In the genomic region with DNA sequence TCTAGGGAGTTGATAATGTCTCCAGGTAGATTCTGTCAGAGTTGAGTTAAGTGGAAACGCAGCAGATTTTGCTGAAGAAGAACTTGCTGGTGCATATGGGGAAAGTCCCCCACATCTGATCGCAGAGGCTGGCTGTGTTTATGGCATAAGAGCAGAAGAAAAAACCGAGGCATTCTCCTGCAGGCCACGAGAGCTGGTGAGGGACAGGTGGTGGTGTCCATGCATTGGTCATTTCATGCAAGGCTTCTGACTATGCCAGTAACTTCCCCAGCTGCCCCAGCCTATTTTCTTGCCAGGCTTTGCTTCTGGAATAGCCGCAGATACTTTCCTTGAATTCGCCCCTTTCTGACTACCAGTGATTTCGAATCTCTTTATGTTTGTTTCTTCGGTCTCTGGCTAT, we compare ENCODE assay signal across 26 mouse cellular contexts. TPM values are rescaled to one million over a fixed set of nuclear protein-coding genes. Genes with fewer than 3 reads are reported as not detected.
DNase-seq lines count a peak whose midpoint lies in the region; ATAC-seq and TF ChIP-seq lines count a peak whose summit lies in the region.
"Had no signal": no experiment of that assay in that cellular context is flagged by ENCODE, and none has a peak within 500 bp of the region (broad histone marks: within the 10 kb centered on the region; RNA-seq: fewer than 3 reads in every experiment).

No protein-coding gene starts in this region.

- H3K4me3 ChIP-seq in forebrain, embryonic 11.5 days (ENCODE audit: low read depth, low read length) = no peak overlapping the region
- no peak overlapping the region for H3K4me3 ChIP-seq in forebrain, embryonic 16.5 days (replicated peaks; ENCODE audit: low read length)
- no peak overlapping the region for H3K4me3 ChIP-seq in gastrocnemius, adult 2 months
- H3K4me3 ChIP-seq in midbrain, embryonic 11.5 days (ENCODE audit: low read depth, low read length) = no peak overlapping the region
- H3K4me3 ChIP-seq in midbrain, embryonic 10.5 days = no peak overlapping the region
- H3K4me3 ChIP-seq in myocyte = no peak overlapping the region

- no peaks in the 10 kb centered on the region for H3K27me3 ChIP-seq in forebrain, embryonic 11.5 days (ENCODE audit: control insufficient read depth, insufficient read depth, low read length)
- H3K27me3 ChIP-seq in forebrain, embryonic 16.5 days (replicated peaks; ENCODE audit: control insufficient read depth, insufficient read depth, low read length) = no peaks in the 10 kb centered on the region
- no peaks in the 10 kb centered on the region; the same call in none of the 2 replicates for H3K27me3 ChIP-seq in midbrain, embryonic 11.5 days (ENCODE audit: control insufficient read depth, insufficient read depth, low read length)
- H3K27me3 ChIP-seq in midbrain, embryonic 10.5 days (ENCODE audit: low read depth, poor library complexity, severe bottlenecking) = peaks cover 8% of the 10 kb centered on the region
- H3K27me3 ChIP-seq in myocyte (ENCODE audit: control insufficient read depth, insufficient read depth, insufficient read length) = no peaks in the 10 kb centered on the region

- H3K79me2 ChIP-seq in myocyte (ENCODE audit: control insufficient read depth, insufficient read depth) = no peaks in the 10 kb centered on the region

- H3K27ac ChIP-seq in forebrain, embryonic 11.5 days (ENCODE audit: low read depth, low read length) = no peak overlapping the region
- H3K27ac ChIP-seq in forebrain, embryonic 16.5 days (ENCODE audit: low read length) = no peak overlapping the region
- H3K27ac ChIP-seq in gastrocnemius, adult 2 months = peak overlapping the region; percentile 88
- no peak overlapping the region for H3K27ac ChIP-seq in midbrain, embryonic 11.5 days (ENCODE audit: low read depth, low read length)
- H3K27ac ChIP-seq in midbrain, embryonic 10.5 days (replicated peaks) = no peak overlapping the region

- ATAC-seq in forebrain, embryonic 11.5 days (replicated peaks; ENCODE audit: low FRiP score) = no peak
- no peak for ATAC-seq in forebrain, embryonic 16.5 days
- ATAC-seq in midbrain, embryonic 11.5 days (ENCODE audit: low FRiP score) = no peak
- no peak for ATAC-seq in erythroid progenitor cell, adult 5-6 weeks (replicated peaks; ENCODE audit: low FRiP score, poor library complexity, severe bottlenecking)
- ATAC-seq: activated CD4-positive, CD25-positive, alpha-beta regulatory T cell, adult 4 months; CD4-positive, CD25-positive, alpha-beta regulatory T cell, adult 4 months; Patski had no signal

- no peak for TF ChIP-seq POLR2A in myocyte (IDR thresholded peaks at IDR 0.05; ENCODE audit: insufficient read length, low read depth)

- intact Hi-C loops in gastrocnemius, adult 2 months (cut with DNase I) = no loop called here
- intact Hi-C loops in gastrocnemius, postnatal 36 days (cut with DNase I) = no loop called here

- WGBS in forebrain, embryonic 11.5 days = 90% methylated on average over 8 of the region's 8 CpGs
- 92% methylated on average over 8 of the region's 8 CpGs for WGBS in forebrain, embryonic 16.5 days
- WGBS in midbrain, embryonic 11.5 days = 90% methylated on average over 8 of the region's 8 CpGs
- WGBS in midbrain, embryonic 10.5 days = 92% methylated on average over 8 of the region's 8 CpGs

- no peaks in the 10 kb centered on the region for H3K4me1 ChIP-seq in forebrain, embryonic 11.5 days (replicated peaks; ENCODE audit: control insufficient read depth, insufficient read depth, low read length)
- no peaks in the 10 kb centered on the region for H3K4me1 ChIP-seq in forebrain, embryonic 16.5 days (replicated peaks; ENCODE audit: control insufficient read depth, insufficient read depth, low read length)
- no peaks in the 10 kb centered on the region for H3K4me1 ChIP-seq in midbrain, embryonic 11.5 days (ENCODE audit: control insufficient read depth, insufficient read depth, low read length)
- no peaks in the 10 kb centered on the region for H3K4me1 ChIP-seq in midbrain, embryonic 10.5 days

- H3K4me2 ChIP-seq in forebrain, embryonic 11.5 days (ENCODE audit: low read depth, low read length, severe bottlenecking) = no peak overlapping the region
- H3K4me2 ChIP-seq in forebrain, embryonic 16.5 days (ENCODE audit: low read length) = no peak overlapping the region
- H3K4me2 ChIP-seq in midbrain, embryonic 11.5 days = no peak overlapping the region
- H3K4me2 ChIP-seq in myocyte (ENCODE audit: low read depth) = no peak overlapping the region

- H3K9ac ChIP-seq in forebrain, embryonic 11.5 days (ENCODE audit: low read length) = no peak overlapping the region
- H3K9ac ChIP-seq in forebrain, embryonic 16.5 days (replicated peaks; ENCODE audit: low read depth, low read length) = no peak overlapping the region
- H3K9ac ChIP-seq in midbrain, embryonic 11.5 days (ENCODE audit: low read length) = no peak overlapping the region

- no peaks in the 10 kb centered on the region for H3K9me3 ChIP-seq in forebrain, embryonic 11.5 days (ENCODE audit: control insufficient read depth, low read length)
- H3K9me3 ChIP-seq in forebrain, embryonic 16.5 days (ENCODE audit: control insufficient read depth, low read length) = no peaks in the 10 kb centered on the region
- no peaks in the 10 kb centered on the region for H3K9me3 ChIP-seq in midbrain, embryonic 11.5 days (ENCODE audit: control insufficient read depth, low read length)
- no peaks in the 10 kb centered on the region for H3K9me3 ChIP-seq in midbrain, embryonic 10.5 days (replicated peaks)
- H3K9me3 ChIP-seq: G1E had no signal

- DNase-seq in forebrain, embryonic 11.5 days (ENCODE audit: low spot score) = peak; percentile 30
- DNase-seq in gastrocnemius, adult 2 months = no peak
- DNase-seq in gastrocnemius, postnatal 36 days = no peak
- DNase-seq in midbrain, embryonic 11.5 days (ENCODE audit: low spot score, missing footprints) = peak; percentile 77
- DNase-seq in midbrain, embryonic 10.5 days (ENCODE audit: low spot score) = no peak
- DNase-seq: adrenal gland, adult 2 months; adrenal gland, adult 8-10 months; adrenal gland, postnatal 10 days; adrenal gland, postnatal 14 days; adrenal gland, postnatal 25 days; adrenal gland, postnatal 36 days; B cell, adult 2 months; cerebellum, adult 11 months; cerebellum, adult 11-12 months had no signal

- TF ChIP-seq CTCF in gastrocnemius, adult 2 months (IDR thresholded peaks at IDR 0.05) = no peak

- H3ac ChIP-seq in myocyte (ENCODE audit: control insufficient read depth, insufficient read length) = no peak overlapping the region

- H3K36me3 ChIP-seq in forebrain, embryonic 11.5 days (ENCODE audit: control insufficient read depth, insufficient read depth, low read length) = no peaks in the 10 kb centered on the region
- no peaks in the 10 kb centered on the region for H3K36me3 ChIP-seq in forebrain, embryonic 16.5 days (ENCODE audit: control insufficient read depth, insufficient read depth)
- no peaks in the 10 kb centered on the region for H3K36me3 ChIP-seq in midbrain, embryonic 11.5 days (ENCODE audit: control insufficient read depth, insufficient read depth, low read length)
- no peaks in the 10 kb centered on the region for H3K36me3 ChIP-seq in midbrain, embryonic 10.5 days
- H3K36me3 ChIP-seq in myocyte (ENCODE audit: control insufficient read depth, insufficient read depth) = no peaks in the 10 kb centered on the region
- H3K36me3 ChIP-seq: G1E had no signal

TF ChIP-seq in myocyte, 11 proteins besides CTCF, POLR2A, EP300 and RAD21:
- TF ChIP-seq MYOD1 (IDR thresholded peaks at IDR 0.05; ENCODE audit: control insufficient read depth in 1 of 3, insufficient read length in 2 of 3, low read depth in 2 of 3) = peak in 2 of 3 experiments; percentile 41 to 72
- TF ChIP-seq SRF (IDR thresholded peaks at IDR 0.05; ENCODE audit: control insufficient read depth, insufficient read length, low read depth) = no peak
- no peak for TF ChIP-seq USF1 (IDR thresholded peaks at IDR 0.05; ENCODE audit: low read depth)
- TF ChIP-seq MYOG (IDR thresholded peaks at IDR 0.05; ENCODE audit: control insufficient read depth in 1 of 3, insufficient read depth in 1 of 3, insufficient read length in 2 of 3, low read depth in 2 of 3) = peak in 2 of 3 experiments; percentile 7 to 73

RNA-seq across cellular contexts. Expression of a gene that starts 6.0 kb away (rescaled TPM):
- polyA plus RNA-seq in forebrain, embryonic 11.5 days (2014; fragmentation: Nextera tagmentation; extraction: Ambion mirVana) = 6.3 and 7.0 TPM in 2 replicates
- 3.6 and 3.9 TPM in 2 replicates for polyA plus RNA-seq in forebrain, embryonic 16.5 days (2015; fragmentation: Nextera tagmentation; extraction: Ambion mirVana)
- total RNA-seq in gastrocnemius, adult 2 months (2021) = 10 to 100 TPM; 37.8 to 52.6 TPM
- 10 to 100 TPM; 45.5 to 66.2 TPM for total RNA-seq in gastrocnemius, postnatal 36 days (2021)
- polyA plus RNA-seq in midbrain, embryonic 11.5 days (2014; fragmentation: Nextera tagmentation; extraction: Ambion mirVana) = 6.0 and 6.8 TPM in 2 replicates
- 6.7 and 7.5 TPM in 2 replicates for polyA plus RNA-seq in midbrain, embryonic 10.5 days (2016; fragmentation: Nextera tagmentation; extraction: Ambion mirVana)
- 203 TPM for polyA plus RNA-seq in myocyte (2012; fragmentation: generic; extraction: Trizol)
- total RNA-seq in erythroid progenitor cell, adult 5-6 weeks (2015; ENCODE audit: low replicate concordance) = 2.5 TPM in 1 of 2 replicates, not detected in the other
- not detected in 2 replicates for total RNA-seq in erythroid progenitor cell, adult 5-6 weeks (2017; ENCODE audit: low replicate concordance)
- polyA plus RNA-seq: G1E had no signal

RNA-seq across cellular contexts. Expression of a gene that starts 42.0 kb away (rescaled TPM):
- not detected in 2 replicates for polyA plus RNA-seq in forebrain, embryonic 11.5 days (2014; fragmentation: Nextera tagmentation; extraction: Ambion mirVana)
- 0.43 and 0.77 TPM in 2 replicates for polyA plus RNA-seq in forebrain, embryonic 16.5 days (2015; fragmentation: Nextera tagmentation; extraction: Ambion mirVana)
- total RNA-seq in gastrocnemius, adult 2 months (2021) = not detected
- total RNA-seq in gastrocnemius, postnatal 36 days (2021) = not detected
- not detected in 2 replicates for polyA plus RNA-seq in midbrain, embryonic 11.5 days (2014; fragmentation: Nextera tagmentation; extraction: Ambion mirVana)
- not detected in 2 replicates for polyA plus RNA-seq in midbrain, embryonic 10.5 days (2016; fragmentation: Nextera tagmentation; extraction: Ambion mirVana)
- not detected for polyA plus RNA-seq in myocyte (2012; fragmentation: generic; extraction: Trizol)
- not detected in 2 replicates for total RNA-seq in erythroid progenitor cell, adult 5-6 weeks (2015; ENCODE audit: low replicate concordance)
- not detected in 2 replicates for total RNA-seq in erythroid progenitor cell, adult 5-6 weeks (2017; ENCODE audit: low replicate concordance)
- total RNA-seq: adrenal gland, adult 18-20 months; adrenal gland, adult 2 months; adrenal gland, adult 8-10 months; adrenal gland, postnatal 10 days; adrenal gland, postnatal 14 days; adrenal gland, postnatal 25 days; adrenal gland, postnatal 36 days; CH12.LX; ES-E14; MEL had no signal
- polyA plus RNA-seq: activated CD4-positive, CD25-positive, alpha-beta regulatory T cell, adult 4 months; adrenal gland, adult 2 months; C2C12; CD4-positive, CD25-positive, alpha-beta regulatory T cell, adult 4 months; G1E; Patski had no signal

Comparison
In these comparisons a context has a peak if more than half of its experiments do, and no peak if none do; other contexts are left out.
1. DNase-seq: peak in forebrain, embryonic 11.5 days (single experiment) and midbrain, embryonic 11.5 days (single experiment); none in gastrocnemius, adult 2 months (single experiment), gastrocnemius, postnatal 36 days (0 of 2) and midbrain, embryonic 10.5 days (single experiment).
2. RNA of a gene that starts 6.0 kb away (polyA plus RNA-seq): 203 TPM in myocyte (single experiment); 6.7 to 7.5 TPM in midbrain, embryonic 10.5 days, 6.3 to 7.0 TPM in forebrain, embryonic 11.5 days, 6.0 to 6.8 TPM in midbrain, embryonic 11.5 days and 3.6 to 3.9 TPM in forebrain, embryonic 16.5 days; every median in the first group is over 10 times any median in the second.